Mouse (Mus musculus): ENCODE data around the gene C8b.

C8b gene

GRCm38 (mm10) chr4:104810710-104811286 lies 44.7 kb downstream of the C8b start:
- no peak for DNase-seq (ENCODE audit: low spot score)

- DNase-seq (ENCODE audit: low spot score) = no peak
Measured at GRCm38 (mm10) chr4:104813617-104814016, 47.5 kb downstream of the C8b start.

- no peak for DNase-seq (ENCODE audit: low spot score)
Measured at GRCm38 (mm10) chr4:104816519-104817232, 50.6 kb downstream of the C8b start.

DNA sequence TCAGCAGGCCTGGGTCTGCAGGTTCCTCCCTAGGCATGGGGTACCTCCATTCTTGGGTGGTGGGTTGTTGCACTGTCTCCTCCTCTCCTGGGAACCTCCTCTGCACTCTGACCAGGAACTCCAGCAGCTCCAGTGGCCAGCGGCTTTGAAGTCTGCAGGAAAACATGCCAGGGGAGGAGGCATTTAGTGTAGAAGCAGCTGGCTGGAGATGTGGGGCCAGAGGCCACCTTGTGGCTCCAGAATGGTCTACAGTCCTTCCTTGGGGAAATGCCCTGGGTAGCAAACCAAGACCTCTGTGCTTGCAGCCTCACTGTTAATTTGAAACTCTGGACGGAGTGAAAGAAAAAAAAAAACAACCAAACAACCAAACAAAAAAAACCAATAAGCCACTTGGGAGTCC lies 51.4 kb downstream of the C8b start:
- no peak for DNase-seq (ENCODE audit: low spot score)

- DNase-seq (ENCODE audit: low spot score) = no peak
Measured at GRCm38 (mm10) chr4:104818986-104819385, 52.9 kb downstream of the C8b start.

DNA sequence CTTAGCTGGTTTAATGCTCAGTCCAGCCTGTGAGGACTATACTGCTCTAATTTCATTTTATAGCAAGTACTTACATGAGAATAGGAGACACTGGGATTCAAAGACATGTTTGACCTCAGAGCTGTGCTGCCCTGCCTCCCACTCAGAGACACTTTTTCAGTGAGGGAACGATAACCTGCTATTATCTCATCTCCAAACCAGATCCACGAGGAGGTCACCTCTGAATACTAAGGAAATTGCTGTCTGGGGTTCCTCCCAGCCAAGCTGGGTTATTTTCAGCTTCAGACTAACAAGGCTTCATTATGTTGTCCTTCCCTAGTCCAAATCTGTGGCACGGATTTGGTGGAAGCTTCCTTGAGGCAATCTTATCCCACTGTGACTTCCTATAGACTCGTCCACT lies 53.8 kb downstream of the C8b start:
- DNase-seq (ENCODE audit: low spot score) = no peak

DNA sequence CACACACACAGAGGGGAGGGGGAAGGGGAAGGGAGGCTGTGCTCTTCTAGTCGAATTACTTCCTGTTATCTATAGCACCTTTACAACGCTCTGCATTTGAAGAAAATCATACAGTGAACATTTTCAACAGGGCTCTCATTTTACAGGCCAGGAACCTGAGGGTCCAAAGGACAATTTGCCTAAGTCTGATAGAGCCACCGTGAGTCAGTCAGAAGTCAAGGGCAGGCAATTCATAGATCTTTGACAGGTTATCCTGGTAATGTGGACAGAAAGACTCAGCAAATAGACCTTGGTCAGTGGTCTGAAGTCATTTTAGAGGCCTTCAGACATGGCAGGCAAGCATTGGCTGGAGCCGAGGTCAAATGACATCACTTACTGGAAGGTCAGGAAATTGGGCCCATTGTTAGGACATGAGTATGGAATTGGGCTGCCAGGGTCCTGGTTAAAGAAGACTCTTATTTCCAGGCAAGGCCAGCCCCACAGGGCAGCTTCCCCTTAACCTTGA lies 57.5 kb downstream of the C8b start:
- no peak for DNase-seq (ENCODE audit: low spot score)

DNA sequence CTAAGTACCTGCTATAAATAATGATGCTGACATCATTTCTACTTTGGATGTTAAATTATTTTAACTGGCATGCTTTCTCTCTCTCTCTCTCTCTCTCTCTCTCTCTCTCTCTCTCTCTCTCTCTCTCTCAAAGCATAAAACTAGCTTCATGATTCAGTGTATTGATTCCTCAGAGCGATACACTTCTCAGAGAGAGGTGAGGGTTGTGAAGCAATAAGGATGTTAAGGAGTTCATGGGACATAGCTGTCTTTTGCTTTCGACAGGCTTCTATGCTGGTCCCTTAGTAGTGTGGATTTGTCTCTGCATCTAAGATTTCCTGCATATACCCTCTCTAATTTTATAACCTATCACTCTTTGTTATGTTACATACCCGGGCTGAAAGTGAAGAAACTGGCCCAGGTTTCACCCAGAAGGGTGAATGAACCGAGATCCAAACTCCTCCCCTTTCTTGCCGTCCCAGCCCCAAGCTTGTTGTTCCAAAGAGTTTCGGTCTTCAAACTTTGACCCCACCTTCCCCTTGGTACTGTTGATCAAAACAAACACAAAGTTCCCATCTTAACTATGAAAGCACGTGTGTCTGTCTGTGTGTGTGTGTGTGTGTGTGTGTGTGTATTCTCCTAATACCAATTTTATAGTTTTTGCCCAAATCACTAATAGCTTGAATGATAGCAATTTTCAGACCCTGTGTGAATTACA lies 58.4 kb downstream of the C8b start:
- no peak for DNase-seq (ENCODE audit: low spot score)

DNA sequence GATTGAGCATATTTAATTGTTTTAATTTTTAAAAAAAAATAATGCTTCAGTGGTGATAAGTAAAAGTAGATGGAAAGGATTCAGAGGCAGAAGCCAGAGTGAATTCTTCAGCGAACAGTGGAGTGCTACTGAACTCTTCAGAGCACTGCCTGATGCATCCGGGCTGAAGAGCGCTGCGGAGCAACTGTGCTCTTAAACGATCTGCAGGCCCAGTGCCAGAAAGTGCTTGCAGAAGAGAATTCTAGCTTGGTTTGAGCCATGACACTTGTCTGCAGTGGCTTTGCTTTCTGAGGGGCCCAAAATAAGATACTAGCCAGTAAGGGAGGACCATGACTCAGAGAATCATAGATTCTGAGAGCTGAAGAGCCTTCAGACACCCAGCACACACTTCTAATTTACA lies 62.8 kb downstream of the C8b start:
- no peak for DNase-seq (ENCODE audit: low spot score)

DNA sequence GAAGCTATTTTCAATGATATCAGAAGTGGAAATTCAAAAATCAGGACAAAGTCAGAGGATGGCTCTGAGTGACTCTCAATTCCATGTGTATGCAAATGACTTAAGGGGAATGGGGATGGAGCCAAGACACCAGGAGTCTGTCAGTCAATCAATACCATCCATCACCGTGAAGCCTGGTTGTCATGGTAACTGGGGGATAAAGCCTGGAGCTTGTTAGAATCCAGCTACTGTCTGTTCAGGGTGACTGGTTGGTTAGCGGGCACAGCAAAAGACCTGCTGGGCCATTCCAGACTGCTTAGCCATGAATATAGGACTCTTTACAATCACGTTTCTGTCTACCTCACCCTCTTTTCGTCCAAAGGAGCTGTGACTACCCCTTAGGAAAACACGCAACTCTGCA lies 69.0 kb downstream of the C8b start:
- DNase-seq (ENCODE audit: low spot score) = no peak

DNA sequence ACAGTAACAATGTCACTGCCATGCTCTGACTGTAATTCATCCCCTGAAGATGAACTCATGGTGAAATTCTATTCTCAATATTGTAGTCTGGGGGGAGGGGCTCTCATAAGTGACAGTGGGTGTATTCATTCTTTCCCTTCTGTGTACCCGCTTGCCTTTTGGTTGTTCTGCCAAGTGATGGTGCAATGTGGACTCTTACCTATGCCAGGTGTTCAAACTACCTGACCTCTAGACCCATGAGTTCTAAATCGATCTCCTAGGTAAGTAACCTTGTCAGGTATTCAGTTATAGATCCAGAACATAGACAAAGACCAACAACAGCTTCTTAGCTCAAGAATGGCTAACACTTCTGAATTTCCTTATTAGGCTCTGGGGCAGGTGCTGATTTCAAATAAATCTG lies 72.2 kb downstream of the C8b start:
- no peak for DNase-seq (ENCODE audit: low spot score)

DNA sequence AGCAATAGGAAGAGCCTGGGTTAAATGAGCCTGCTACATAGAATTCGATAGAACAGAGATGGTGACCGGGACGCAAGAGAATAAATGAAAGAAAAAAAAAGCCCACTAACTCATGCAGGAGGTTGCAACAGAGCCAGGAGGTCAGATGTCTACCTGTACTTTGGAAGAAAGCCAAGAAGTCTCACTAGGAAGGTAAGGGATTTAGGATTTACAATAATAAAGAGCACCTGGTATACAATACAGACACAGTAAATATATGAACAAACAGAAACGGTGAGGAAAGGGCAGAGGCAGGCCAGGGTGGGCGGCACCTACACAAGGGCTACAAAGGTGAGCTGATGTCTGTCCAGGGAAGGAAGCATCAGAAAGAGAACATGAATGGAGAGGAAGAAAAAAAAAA lies 76.1 kb downstream of the C8b start:
- DNase-seq (ENCODE audit: low spot score) = no peak

- DNase-seq (ENCODE audit: low spot score) = no peak
Measured at GRCm38 (mm10) chr4:104843546-104843945, 77.4 kb downstream of the C8b start.

All from ovary, postnatal 36 days (tissue).